Mouse (Mus musculus) 3T3-L1 (cell line): ENCODE data around the gene Rnase12.
A peak's percentile ranks its signal among the peaks of the same experiment; 100 is the strongest.
"Not testable (repeated sequence)": the region's sequence is repeated elsewhere in the genome, so short reads cannot be mapped to it uniquely, and the experiment has no call there.

ENCODE experiments used
- DNase-seq: peaks from one replicate; pipeline ENCODE4 v3.0.0-alpha.2; 2015; ENCODE audit warnings: low read depth, low spot score

The Rnase12 gene

DNA sequence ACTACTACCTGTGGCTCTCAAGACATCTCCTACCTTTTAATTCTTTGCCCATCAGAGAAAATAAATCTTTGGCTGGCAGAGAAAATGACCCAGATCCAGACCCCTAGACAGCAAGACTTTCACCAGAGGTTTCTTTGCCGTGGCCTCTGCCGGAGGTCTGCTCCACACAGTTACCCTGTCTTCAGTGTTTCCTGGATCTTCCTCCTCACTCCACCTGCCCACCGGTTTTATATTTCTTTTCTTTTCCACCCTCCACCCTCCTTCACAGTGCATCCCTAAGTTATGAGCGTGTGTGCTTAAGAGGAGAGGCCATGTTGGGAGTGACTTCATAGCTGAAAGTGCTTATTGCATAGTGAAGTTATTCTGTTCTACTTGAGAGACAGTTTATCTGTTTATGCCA, 34.0 kb downstream of the Rnase12 start:
- DNase-seq: no peak

DNA sequence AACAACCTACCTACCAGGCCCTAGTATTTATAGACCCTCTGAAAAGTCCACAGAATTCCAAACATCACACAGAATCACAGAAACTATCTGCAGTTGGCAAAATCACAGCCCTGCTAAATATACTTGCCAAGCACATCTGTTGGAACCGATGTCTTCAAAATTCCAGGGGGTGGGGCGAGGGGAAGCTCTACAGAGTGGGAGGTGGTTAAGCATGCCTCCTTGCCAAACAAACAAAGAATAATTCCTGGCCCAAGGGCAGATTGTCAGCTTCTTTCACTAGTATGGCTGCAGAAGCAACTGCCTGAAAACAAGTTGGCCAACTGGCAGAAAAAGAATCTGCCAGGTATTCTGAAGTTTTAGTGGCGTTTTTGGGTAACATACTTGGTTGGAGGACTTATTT, 40.2 kb downstream of the Rnase12 start:
- DNase-seq: peak; percentile 48

DNA sequence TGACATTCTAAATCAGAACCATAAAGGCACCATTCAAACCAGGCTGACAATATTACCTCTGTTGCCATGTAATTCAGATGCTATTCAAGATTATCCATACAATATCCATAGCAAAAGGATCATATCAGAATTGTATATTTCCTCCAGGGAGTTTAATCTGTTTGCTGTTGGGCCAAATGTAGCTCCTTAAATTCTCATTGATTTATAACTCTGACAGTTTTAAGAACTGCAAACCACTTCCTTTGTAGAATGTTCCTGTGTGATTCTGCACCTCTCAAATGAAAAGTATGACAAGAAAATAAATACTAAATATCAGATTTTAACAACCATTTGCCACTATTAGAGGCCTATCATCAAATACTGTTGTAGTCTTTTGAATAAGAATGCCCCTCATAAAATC, 41.7 kb downstream of the Rnase12 start:
- DNase-seq: no peak

DNA sequence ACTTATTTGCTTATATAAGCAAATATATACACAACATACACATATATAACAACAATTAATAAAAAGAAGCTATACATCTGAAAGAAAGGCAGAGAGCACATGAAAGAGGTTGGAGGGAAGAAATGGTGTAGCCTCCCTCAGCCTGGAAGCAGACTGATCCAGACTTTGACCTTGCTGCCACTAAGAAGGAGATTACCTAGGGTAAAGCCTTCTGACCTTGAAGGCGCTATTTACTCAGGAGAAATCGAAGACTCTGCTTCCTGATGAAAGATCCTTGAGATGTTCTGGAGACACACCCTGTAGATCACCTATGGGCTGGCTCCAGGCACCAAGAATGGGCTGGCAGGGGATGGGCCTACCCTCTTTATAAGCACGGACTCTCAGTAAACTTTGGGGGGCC, 42.7 kb downstream of the Rnase12 start:
- not testable (repeated sequence) for DNase-seq

DNA sequence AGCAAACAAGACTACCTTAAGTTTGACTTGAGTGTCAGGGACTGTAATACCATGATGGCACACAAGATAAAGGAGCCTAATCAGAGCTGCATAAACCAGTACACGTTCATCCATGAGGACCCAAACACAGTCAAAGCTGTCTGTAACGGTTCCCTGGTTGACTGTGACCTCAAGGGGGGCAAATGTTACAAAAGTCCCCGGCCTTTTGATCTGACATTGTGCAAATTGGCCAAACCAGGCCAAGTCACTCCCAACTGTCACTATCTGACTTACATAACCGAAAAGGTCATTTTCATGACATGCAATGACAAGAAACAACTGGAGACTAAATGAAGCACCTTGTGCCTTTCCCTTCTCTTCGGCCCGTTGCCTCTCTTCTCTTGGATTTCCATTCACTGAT, 47.9 kb downstream of the Rnase12 start:
- DNase-seq: no peak

DNA sequence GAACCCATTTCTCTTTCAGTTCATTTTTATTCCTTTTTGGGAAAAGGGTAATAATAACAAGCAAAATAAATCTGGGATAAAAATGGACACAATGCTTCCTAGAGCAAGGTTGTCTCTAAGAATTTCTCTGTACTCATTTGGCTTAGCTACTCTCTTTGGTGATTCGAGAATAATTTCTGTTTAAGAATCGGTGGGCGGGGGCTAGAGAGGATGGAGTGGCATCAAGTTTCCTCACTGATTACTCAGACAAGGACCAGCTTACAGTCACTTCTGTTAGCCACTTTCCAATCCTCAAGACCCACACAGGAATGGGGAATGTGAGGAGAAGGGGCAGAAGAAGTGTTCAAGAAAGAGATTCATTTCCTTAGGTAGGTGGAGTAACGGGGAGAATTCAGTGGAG, 48.7 kb downstream of the Rnase12 start:
- peak; percentile 61 for DNase-seq

DNA sequence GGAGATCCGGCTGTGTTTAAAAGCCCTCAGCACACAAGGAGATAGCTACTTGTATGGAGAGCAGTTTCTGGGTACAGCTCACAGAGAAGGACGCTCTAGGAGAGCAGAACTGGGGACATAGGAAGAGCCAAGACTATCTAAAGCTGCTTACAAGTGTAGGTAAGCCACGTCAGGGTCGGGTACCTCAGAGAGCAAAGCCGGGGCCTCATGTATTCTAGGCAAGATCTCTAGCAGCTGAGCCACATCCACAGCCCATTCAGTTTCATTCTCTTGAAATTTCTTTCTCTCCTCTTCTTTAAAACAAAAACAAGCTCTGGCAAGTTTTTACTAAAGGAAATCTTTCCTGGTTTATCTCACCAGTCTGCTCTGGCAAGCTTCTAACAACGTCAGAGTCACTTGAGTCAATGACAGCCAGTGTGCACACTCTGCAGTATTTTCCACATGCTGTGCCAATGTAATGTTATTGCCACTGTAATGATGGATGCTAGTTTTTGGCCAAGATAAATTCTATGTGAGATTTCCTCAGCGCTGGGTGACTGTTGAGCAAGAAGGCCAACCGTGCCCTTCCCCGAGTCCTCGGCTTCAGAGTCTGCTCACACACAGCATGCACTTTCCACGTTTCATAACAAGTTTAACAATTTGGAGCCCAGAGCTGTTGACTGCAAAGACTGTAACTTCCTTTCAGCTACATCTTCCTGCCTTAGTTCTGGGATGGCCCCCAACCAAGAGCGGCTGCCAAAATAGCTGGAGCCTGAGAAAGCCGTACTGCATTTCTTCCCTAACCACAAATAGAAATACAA, 49.3 kb downstream of the Rnase12 start:
- DNase-seq: peak; percentile 83

DNA sequence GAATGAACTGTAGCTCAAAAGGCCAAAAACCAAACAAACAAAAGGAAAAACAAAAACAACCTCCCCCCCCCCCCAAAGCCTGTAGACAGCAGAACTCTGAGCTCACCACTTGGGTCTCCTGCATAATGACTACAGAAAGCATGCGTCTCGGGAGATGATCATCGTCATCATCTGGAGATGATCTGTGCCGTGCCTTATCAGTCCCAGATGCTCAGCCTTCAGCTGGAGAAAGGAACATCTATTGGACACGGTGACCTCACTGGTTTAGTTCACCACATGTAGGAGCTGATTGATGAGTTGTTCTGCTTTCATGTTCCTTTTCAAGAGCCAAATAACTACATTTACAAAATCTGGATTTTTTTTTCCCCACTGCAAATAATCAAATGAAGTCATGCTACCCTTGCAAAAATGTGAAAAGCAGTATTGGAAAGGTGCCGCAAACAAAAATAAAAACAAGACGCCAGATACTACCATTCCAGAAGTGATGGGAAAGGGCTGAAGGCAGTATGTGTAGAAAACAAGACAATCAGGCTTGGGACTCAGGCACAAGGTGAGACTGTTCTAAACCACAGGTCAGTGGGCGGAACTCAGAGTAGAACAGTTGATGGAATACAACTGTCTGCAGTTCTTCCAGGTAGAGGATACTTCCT, 50.2 kb downstream of the Rnase12 start, which contains the start of gene Rnase10:
Gene Rnase10 (plus strand): TSS at position 600 of the 650 bp plus-strand sequence.
- peak; percentile 38 for DNase-seq
